Mouse (Mus musculus): ENCODE data around the gene Tbxas1.

The Tbxas1 gene

DNA sequence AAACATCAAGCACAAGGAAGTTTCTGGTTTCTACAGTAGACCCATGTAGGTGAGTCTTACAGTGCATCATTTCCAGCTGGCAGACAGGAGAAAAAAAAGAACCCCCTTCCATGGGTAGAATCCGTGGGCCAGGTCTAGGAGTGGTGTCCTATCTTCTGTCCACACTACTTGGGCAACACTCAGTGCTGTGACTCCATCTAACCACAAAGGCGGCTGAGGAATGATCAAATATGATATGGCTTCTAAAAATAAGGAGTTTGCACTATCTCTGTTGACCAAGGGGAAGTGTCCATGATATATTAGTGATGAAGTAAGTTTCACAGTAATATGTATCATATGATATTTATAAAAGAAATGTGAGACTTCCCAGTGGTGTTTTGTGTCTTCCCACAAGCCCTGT, 16.8 kb downstream of the Tbxas1 start:
- DNase-seq (ENCODE audit: low spot score in 2 of 2), result no peak

DNA sequence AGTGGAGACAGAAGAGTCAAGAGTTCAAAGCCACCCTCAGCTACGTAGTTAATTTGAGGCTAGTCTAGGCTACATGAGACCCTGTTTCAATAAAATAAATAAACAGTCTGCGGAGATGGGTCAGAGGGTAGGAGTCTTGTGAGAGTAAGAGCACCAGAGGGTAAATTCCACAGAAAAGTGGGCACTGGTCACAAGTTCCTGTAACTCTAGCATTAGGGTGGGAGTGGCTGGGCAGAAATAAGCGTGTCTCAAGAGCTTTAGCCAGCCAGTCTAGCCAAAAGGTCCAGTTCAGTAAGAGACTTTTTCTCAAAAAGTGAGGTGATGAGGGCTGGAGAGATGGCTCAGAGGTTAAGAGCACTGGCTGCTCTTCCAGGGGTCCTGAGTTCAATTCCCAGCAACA, 18.4 kb downstream of the Tbxas1 start:
- no peak for DNase-seq (ENCODE audit: low spot score in 2 of 2)

- DNase-seq (ENCODE audit: low spot score in 2 of 2), result peak in 1 of 2 experiments; percentile 45
These were observed 24.9 kb downstream of the Tbxas1 start for GRCm38 (mm10) chr6:38900073-38900472.

- no peak for DNase-seq (ENCODE audit: low spot score in 2 of 2)
These were observed 25.4 kb downstream of the Tbxas1 start for GRCm38 (mm10) chr6:38900479-38901126.

GRCm38 (mm10) chr6:38901152-38901551, 25.9 kb downstream of the Tbxas1 start:
- DNase-seq (ENCODE audit: low spot score in 2 of 2), result no peak

- no peak for DNase-seq (ENCODE audit: low spot score in 2 of 2)
These were observed 26.4 kb downstream of the Tbxas1 start for GRCm38 (mm10) chr6:38901636-38902035.

GRCm38 (mm10) chr6:38902820-38903439, 27.7 kb downstream of the Tbxas1 start:
- no peak for DNase-seq (ENCODE audit: low spot score in 2 of 2)

DNA sequence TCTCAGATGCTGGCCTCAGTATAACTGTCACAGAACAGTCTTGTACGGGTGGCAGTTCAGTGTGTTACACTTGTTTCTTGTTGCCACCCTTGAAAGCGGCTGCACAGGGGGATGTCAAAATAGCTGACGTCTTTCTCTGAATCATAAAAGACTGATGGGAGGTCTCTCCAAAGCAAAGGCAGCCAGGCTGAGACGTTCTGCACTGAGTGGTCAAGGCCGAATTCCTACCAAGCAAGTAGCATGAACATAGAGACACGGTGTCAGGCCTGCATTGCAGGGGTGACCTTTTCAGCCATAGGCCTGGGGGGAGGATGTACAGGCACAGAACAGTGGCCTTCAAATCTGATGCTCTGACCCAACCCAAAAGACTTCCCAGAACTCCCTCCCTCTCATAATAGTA, 30.8 kb downstream of the Tbxas1 start:
- no peak for DNase-seq (ENCODE audit: low spot score in 2 of 2)

DNA sequence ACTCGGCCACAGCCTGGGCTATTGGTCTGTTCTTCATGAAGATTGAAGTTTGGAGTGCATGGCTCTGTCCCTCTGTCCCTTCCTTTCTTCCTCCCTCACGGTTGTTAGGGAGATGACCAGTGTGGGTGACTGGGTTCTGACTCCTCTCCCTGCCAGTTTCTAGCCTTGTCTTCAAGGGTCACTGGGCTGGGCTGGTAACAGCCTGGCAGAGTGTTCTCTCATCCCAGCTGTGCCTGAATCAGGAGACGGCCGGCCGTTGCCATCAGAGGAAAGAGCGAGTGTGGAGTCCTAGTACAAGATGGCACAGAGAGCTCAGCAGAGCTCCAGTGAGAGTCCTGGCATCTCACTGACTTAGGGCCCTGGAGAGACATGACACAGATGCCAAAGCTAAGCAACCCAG, 33.2 kb downstream of the Tbxas1 start:
- no peak for DNase-seq (ENCODE audit: low spot score in 2 of 2)

DNA sequence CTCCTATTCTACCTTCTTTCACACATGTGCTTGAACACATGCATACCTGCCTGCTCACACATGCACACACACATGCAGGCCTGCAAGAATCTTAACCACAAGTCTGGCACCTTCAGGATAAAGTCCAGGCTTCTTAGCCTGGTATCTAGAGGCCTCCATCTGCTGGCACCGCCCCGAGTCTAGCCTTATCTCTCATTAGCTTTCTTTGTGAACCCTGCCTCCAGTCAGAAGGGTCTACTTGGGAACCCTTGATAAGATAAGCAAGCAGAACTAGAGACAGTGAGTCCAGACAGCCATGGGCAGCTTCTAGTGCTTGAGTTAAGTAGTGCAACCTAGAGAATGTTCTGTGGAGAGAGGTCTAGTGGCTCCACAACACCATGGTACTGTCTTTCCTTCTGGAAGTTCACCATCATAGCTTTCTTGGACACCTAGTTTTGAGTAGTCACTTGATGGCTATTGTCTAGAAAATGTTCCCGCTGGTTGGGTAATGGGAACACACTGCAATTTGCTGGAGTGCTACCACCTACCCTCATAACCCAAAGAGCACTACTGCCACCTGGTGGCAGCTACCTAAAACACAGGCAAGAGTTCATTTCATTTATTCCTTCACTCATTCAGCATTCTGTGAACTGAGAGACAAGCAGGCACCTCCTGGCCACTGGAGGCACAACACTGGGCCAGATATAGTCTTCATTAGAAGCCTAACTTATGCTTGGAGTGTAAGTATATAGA, 35.8 kb downstream of the Tbxas1 start:
- peak; percentile 79 to 87 for DNase-seq (ENCODE audit: low spot score in 2 of 2)

DNA sequence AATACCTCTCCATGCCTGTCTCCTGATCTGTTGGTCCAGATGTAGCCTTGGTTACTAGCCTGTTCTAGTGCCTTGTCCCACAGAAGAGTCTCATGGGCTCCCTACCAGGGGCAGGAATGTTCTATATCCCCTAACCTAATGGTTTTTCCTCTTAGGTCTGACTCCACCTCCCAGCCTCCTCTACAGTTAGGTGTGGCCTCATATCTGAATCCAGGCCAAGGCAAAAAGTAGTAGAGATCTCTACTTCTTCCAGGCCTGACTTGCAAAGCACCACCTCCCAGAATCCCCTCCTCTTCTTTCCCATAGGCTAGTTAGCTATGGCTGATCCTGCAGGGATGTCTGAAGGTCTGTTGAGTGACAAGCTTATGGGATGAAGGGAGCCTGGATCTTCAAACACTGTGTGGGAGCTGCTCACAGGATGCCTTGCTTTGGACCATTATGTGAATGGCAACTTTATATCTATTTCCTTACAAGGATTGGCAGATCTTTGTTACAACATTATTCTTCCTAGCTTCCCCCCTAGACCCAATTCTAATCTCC, 37.0 kb downstream of the Tbxas1 start:
- DNase-seq (ENCODE audit: low spot score in 2 of 2), result peak in 1 of 2 experiments; percentile 54

- DNase-seq (ENCODE audit: low spot score in 2 of 2), result no peak
These were observed 37.6 kb downstream of the Tbxas1 start for GRCm38 (mm10) chr6:38912845-38913244.

DNA sequence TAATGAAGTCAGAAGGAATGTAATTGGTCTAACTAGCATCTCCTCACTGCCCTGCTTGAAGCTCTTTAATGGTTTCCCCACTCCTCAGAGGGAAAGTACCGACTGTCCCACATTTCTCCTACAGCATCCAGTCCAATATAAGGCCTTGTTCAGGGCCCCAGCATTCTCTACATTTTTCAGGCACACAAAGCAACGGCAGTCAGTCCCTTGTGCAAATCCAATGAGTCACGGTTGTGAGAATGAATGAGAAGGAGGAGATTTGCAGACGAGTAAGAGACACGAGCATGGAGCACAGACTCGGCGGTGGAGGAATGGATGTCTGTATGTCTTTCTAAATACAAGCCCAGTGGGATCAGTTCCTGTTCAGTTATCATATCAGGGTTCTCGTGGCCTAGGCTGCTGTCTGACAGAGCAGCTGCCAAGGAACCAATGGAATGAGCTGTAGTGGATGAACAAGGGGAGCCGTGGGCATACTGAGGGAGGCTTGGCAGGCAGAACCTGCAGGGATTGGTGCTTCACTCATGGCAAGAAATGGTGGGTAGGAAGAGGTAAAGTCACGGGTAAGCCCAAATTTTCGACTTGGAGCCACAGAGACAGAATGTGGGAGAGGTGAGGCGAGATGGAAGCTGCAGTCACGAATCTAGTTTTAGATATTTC, 38.3 kb downstream of the Tbxas1 start:
- no peak for DNase-seq (ENCODE audit: low spot score in 2 of 2)

DNA sequence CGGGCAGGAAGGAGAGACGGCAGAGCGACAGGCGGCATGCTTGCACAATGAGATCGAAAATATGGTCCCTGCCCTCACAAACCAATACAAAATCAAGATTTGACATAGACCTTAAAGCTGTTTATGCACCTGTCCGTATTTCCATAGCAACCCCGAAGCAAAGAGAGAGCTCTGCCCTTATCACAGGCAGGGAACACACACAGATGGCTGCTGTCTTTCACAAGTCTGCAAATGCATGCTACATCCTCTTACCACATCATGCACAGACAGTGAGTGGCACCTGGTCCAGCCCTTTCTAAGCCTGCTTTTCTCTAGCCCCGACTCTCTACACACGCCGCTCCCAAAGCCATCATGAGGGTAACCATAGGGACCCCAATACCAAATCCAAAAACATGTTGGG, 39.0 kb downstream of the Tbxas1 start:
- no peak for DNase-seq (ENCODE audit: low spot score in 2 of 2)

DNA sequence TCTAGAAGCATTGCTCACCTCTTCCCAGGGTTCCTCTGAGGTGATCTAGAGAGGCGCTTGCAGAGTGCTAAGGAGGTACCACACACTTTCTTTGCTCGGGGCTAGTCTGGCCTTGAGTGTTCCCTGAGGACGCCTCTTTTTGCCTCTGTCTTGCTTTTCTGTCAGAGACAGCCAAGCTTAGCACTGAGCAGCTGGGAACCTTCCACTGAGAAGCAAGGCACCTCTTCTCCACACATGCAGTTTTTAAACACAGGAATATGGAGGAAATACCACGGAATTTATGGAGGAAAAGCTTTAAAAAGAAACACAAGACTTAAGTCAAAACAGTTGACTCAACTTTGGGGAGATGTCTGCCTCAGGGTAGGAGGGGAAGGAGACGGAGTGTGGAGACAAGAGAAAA, 40.6 kb downstream of the Tbxas1 start:
- DNase-seq (ENCODE audit: low spot score in 2 of 2), result no peak

DNA sequence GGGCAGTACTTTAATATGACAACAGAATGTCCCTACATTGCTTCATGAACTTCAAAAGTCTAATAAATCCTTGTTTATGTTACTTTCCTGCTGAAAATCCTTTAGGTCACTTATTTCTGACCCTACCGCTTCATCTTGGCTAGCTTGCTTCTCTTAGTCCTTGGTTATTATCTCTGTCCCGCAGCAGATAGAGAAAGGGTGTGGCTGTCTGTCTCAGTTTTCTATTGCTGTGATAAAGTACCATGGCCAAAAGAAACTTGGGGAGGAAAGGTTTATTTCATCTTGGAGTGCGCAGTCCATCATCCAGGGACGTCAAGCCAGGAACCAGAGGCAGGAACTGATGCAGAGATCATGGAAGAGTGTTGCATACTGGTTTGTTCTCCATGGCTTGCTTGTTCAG, 41.4 kb downstream of the Tbxas1 start:
- DNase-seq (ENCODE audit: low spot score in 2 of 2), result no peak

DNA sequence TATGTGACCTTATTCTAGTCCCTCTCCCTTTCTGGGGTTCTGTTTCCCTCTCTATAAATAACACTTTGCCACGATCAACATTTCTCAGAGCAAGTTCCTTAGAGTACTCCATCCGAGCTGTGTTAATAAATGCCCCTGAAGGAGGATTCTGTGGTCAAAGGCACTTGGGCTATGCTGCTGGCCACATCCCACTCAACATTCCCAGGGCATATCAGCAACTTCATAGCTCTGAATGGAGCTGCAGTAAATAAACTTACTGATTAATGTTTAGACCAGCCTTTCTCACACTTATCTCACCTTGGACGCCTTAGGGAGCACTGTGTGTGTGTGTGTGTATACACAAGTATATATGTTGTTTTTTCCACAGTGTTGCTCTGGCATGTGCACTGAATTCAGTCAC, 42.2 kb downstream of the Tbxas1 start:
- DNase-seq (ENCODE audit: low spot score in 2 of 2), result no peak

GRCm38 (mm10) chr6:38918728-38919127, 43.5 kb downstream of the Tbxas1 start:
- DNase-seq (ENCODE audit: low spot score in 2 of 2), result no peak

DNA sequence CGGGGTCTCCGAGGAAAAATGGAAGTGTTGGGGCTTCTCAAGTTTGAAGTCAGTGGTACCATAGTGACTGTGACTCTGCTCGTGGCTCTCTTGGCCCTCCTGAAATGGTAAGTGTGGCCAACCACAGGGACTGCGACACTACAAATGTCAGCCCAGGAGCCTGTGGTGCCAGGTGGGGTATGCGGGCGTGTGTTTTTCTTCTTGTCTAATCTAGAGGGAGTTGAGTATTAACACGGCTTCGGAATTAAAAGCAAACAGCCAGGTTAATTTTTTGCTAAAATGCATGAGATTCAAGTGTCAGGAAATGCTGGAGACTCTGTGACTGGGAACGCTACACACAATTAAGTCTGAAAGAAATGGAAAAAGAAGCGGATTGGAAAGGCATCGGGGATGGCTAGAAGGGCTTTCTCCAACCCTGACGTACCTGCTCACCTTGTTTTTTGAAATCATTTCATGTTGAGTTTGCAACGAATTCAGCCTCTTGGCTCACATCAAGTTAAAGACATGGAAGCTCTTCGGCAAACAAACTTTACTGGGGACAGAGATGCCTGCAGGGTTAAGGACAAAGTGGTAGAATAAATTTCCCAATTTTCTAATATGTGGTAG, 44.0 kb downstream of the Tbxas1 start:
- no peak for DNase-seq (ENCODE audit: low spot score in 2 of 2)

DNA sequence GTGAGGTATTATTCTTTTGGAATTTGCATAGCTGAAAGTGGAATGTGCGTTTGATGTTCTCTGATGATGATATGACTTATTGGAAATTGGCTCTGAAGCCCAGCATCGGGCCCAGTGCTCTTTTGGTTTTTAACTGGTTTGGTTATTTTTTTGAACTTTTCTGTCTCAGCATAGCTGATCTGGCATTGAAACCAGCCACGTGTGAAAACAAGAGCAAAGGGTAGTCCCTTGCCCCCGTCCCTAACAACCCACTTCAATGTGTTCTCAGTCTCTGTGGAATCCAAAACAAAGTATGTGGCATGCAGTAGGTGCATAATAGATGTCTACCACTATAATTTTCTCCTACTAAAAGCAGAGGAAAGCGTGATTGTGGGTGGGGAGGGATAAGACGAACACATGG, 44.9 kb downstream of the Tbxas1 start:
- no peak for DNase-seq (ENCODE audit: low spot score in 2 of 2)

DNA sequence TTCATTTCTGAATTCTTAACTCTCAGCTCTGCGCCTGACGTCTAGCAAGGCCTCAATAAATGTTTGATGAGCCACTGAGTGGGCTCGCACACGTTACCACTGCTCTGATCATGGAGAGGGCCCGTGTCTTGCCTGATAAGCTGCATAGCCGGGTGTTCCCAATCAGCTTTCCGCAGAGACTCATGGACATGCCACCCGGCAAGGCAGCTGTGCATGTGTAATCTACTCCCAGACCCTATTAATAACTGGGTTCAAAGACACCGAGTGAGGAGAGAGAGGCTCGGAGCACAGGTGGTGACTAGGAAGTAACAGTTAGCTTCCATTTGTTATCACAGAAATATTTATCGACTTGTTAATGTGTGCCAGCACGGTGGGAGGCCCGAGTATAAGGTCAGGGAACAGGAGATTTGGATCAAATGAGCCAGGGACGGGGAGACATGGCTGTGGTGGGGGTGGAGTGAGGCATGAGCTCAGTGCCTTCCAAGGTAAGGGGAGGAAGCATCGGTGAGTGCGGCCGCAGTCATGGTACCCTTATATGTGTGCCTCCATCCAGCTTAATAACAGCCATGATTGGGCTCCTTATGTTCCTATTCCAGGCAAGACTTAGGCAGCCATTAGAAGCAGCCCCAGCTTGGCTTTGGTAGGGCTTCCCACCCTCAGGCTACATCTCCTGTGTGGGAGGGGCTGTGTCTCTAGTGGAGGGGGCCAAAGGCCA, 46.0 kb downstream of the Tbxas1 start:
- DNase-seq (ENCODE audit: low spot score in 2 of 2), result peak; percentile 39 to 49

All from spleen, postnatal 10 days (tissue).